Mouse (Mus musculus) c-Kit-positive CD71-positive TER-119-positive erythroid progenitor cells, embryonic 14.5 days (primary cell): ENCODE results near the gene Spta1.

ENCODE experiments used
- DNase-seq: peaks from one replicate; pipeline ENCODE4 v3.0.0-alpha.2; 2013; ENCODE audit warnings: low spot score

Gene Spta1

DNA sequence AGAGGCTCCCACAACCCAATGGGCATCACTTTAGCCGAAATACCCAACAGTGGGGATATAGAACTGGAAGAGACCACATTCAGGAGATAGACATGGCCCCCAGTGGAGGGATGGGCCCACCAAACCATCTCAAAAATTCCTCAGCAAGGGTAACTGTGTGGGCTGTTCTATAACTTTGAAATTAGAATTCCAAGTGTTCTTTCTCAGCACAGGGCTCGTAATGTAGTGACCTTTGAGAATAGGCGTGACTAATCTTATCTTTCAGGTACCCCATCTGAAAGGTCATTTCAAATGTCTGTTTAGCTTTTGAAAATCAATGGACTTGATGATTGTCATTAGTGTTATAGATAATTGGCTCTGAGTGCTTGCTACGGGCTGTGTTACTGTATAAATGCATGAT lies 95.2 kb downstream of the Spta1 start:
- DNase-seq, result no peak

DNA sequence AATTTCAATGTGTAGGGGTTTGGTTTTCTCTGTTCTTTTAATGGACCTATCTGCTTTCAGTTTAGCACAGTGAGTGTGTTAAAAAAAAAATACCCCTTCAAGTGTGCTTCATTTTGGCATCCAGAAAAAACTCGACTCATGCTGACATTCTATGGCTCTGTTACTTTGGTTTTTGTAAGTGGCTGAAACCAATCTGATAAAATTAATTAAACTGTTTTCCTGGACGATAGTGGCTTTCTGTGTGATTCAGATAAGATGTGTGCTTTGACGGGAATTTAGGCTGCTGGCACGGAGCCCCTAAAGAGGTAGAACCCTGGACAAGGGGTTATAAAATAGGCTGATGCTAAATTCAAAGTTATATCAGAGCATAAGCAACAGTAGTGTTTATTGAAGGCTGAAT lies 96.6 kb downstream of the Spta1 start:
- DNase-seq, result no peak

DNA sequence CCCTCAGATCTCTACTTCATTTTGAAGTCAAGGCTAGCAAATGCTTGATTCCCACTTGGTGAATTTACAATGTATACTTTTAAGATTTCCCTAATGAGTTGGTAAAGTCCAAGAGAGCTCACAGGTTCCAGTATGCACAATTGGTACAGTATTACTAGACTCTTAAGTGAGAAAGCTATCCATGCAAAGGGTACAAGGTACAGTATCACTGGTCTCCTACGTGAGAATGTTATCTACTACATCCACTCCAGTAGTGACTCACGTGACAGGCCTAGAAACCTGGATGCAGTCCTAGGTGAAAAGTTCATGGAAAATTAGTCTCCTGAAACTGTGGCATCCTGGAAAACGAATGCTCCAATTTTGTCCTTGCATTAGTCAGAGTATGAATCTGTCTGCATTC lies 98.1 kb downstream of the Spta1 start:
- DNase-seq, result no peak
